Mouse (Mus musculus) lung, adult 2 months (tissue): ENCODE data around the gene Rrp7a.

Experiments used
- CTCF ChIP-seq: fragments of 200-500 bp; IDR thresholded peaks from 2 replicates; pipeline ENCODE4 v1.5.1; 2011; ENCODE audit warnings: mild to moderate bottlenecking, low read length, control low read depth; ENCODE audit not compliant: insufficient read depth
- POLR2A ChIP-seq: fragments of 200-500 bp; IDR thresholded peaks from 2 replicates; pipeline ENCODE4 v1.6.1; 2011; ENCODE audit warnings: low read depth, mild to moderate bottlenecking, control low read depth, low read length, borderline replicate concordance; ENCODE audit errors: extremely low read depth

- no peak for TF ChIP-seq CTCF
- no peak for TF ChIP-seq POLR2A
Observed at GRCm38 (mm10) chr15:83121709-83122565, 664 bp downstream of the Rrp7a start.
